Mouse (Mus musculus) olfactory bulb, adult 2 months (tissue): ENCODE measurements at regions not wholly inside any gene's neighbourhood (a gene's known extent, or its start where the extent isn't known, plus 50 kb on each side); places are given as distances from the start of the nearest gene placed in this dataset.

Experiments used
- CTCF ChIP-seq: fragments of 200-500 bp; IDR thresholded peaks from 2 replicates; pipeline ENCODE4 v1.5.1; 2012; ENCODE audit warnings: low read depth, mild to moderate bottlenecking, low read length, moderate library complexity; ENCODE audit not compliant: insufficient read depth
- POLR2A ChIP-seq: fragments of 200-500 bp; IDR thresholded peaks from 2 replicates; pipeline ENCODE4 v1.6.1; 2012; ENCODE audit warnings: mild to moderate bottlenecking, low read depth, low read length, moderate library complexity; ENCODE audit not compliant: insufficient read depth

DNA sequence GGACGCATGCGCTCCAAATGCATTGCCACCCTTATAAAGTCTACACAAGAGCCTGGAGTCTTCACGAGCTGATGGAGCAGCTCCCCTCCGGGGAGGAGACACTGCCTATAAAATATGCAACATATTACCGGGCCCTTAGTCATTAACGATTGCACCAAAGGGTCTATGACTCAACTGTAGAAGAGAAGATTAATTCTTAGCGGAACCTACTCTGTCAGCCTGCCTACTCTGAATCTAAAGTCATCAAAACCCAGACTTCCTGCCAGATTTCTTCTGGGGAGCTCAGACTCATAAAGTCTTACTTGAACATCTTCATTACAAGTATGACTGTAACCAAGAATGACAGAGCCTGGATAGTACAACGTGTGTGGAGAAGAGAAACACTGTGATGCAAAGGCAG lies 237.2 kb upstream of the 1700056E22Rik start:
- no peak for TF ChIP-seq CTCF
- no peak for TF ChIP-seq POLR2A
